Mouse (Mus musculus): ENCODE data around the gene Ift52. TPM values are rescaled to one million over a fixed set of nuclear protein-coding genes. Genes with fewer than 3 reads are reported as not detected.

Ift52 gene
- polyA plus RNA-seq, 1 experiment from 2014 or later = 32.3 TPM

DNA sequence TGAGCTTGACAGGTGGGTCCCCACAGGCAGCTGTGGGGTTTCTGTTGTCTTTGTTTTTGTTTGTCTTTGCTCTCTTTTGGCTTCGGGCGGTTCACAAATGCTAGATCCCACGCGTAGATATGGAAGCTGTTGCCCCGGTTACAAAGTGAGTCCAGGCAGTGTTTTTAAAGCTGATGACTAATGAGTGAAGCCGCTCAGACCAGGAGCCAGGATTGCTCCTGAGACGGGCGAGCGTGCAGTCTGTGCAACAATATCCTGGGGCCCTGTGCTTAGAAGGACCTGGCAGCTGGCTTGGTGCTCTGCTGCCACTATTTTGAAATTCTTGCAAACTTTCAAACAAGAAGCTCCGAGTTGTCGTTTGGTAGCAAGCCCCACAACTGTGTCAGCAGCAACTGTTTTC, 43.5 kb upstream of the Ift52 start:
- Histone ChIP-seq H3K36me3 (ENCODE audit: control insufficient read depth, insufficient read depth, low read length) (no peaks in the 10 kb centered on the region), H3K9ac (ENCODE audit: low read length) (no peak overlapping the region), H3K27ac (replicated peaks) (no peak overlapping the region), H3K9me3 (ENCODE audit: control insufficient read depth, low read length) (no peaks in the 10 kb centered on the region), H3K4me2 (replicated peaks; ENCODE audit: low read depth) (no peak overlapping the region), H3K4me1 (replicated peaks; ENCODE audit: control insufficient read depth, insufficient read depth) (0 out of 2 replicates have a peak, but pooled peaks cover 2% of the 10 kb centered on the region), H3K27me3 (ENCODE audit: control insufficient read depth, insufficient read depth, low read length) (no peaks in the 10 kb centered on the region), H3K4me3 (ENCODE audit: low read depth, low read length) (no peak overlapping the region)
- DNase-seq (ENCODE audit: low spot score) (peak; percentile 29), ATAC-seq (ENCODE audit: low FRiP score, low TSS enrichment) (peak; percentile 64)
- no peak for TF ChIP-seq CTCF (IDR thresholded peaks at IDR 0.05; ENCODE audit: low read depth)
- no peak for TF ChIP-seq EP300 (optimal IDR thresholded peaks at IDR 0.05)
- 9% methylated on average over 11 of the region's 11 CpGs for WGBS

DNA sequence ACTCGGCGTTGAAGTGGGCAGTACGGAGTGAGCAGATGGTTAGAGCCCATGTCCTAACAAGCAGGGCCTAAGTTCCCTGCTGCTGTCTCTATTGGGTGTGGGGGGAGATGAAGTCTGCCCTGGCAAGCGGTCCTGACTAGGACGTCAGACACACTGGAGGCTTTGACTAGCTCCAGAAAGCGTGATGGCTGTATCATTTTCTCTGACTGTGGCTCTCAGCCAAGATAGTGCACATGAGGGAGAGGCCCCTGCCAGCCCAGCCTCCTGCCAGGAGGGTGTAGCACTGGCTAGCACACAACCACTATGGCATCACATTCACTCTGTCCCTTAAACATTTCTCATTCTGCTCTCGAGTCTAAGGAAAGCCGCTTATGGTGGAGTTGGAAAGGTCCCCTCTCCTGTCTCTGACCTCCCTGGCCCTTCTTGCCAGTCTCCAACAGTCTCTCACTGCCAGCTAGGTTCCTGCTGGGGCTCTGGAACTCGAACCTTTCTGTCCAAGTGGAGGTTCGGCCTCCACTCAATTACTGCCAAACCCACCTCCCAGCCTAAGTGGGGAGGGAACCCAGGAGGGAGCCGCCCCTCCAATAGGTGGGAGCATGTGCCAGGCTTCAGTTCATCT, 41.9 kb upstream of the Ift52 start:
- H3K9me3 ChIP-seq (ENCODE audit: control insufficient read depth, low read length) = no peaks in the 10 kb centered on the region
- H3K9ac ChIP-seq (ENCODE audit: low read length) = no peak overlapping the region; the same call in 1 of the 2 replicates
- no peaks in the 10 kb centered on the region for H3K36me3 ChIP-seq (ENCODE audit: control insufficient read depth, insufficient read depth, low read length)
- H3K4me2 ChIP-seq (replicated peaks; ENCODE audit: low read depth) = no peak overlapping the region
- no peak overlapping the region for H3K27ac ChIP-seq (replicated peaks)
- ATAC-seq (ENCODE audit: low FRiP score, low TSS enrichment) (no peak), DNase-seq (ENCODE audit: low spot score) (no peak)
- H3K27me3 ChIP-seq (ENCODE audit: control insufficient read depth, insufficient read depth, low read length) = no peaks in the 10 kb centered on the region
- TF ChIP-seq CTCF (IDR thresholded peaks at IDR 0.05; ENCODE audit: low read depth) (no peak), EP300 (optimal IDR thresholded peaks at IDR 0.05) (no peak)
- H3K4me3 ChIP-seq (ENCODE audit: low read depth, low read length) = no peak overlapping the region
- H3K4me1 ChIP-seq (replicated peaks; ENCODE audit: control insufficient read depth, insufficient read depth) = 0 out of 2 replicates have a peak, but pooled peaks cover 2% of the 10 kb centered on the region
- WGBS = 68% methylated on average over 11 of the region's 11 CpGs

DNA sequence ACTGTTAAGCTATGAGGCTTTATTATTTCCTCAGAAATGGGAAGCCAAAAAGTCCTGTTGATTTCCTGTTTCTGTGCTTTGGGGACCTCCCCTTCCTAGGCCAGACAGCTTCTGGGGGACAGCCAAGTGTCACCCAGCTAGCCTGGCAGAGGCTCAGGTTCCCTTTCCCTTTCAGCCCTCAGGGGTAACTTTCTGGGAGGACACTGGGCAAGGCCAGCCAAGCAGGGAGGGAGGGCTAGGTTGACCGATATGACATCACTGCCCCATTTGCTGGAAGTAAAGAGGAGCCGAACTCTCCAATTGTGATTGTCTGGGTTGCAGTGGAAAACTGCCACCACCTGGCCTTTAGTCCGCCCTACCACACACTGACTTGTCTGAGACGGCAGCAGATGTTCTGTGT, 41.2 kb upstream of the Ift52 start:
- WGBS = 62% methylated on average over 4 of the region's 4 CpGs
- ATAC-seq (ENCODE audit: low FRiP score, low TSS enrichment) (no peak), DNase-seq (ENCODE audit: low spot score) (no peak)
- no peaks in the 10 kb centered on the region for H3K27me3 ChIP-seq (ENCODE audit: control insufficient read depth, insufficient read depth, low read length)
- no peak overlapping the region for H3K4me3 ChIP-seq (ENCODE audit: low read depth, low read length)
- TF ChIP-seq CTCF (IDR thresholded peaks at IDR 0.05; ENCODE audit: low read depth) = no peak
- no peak for TF ChIP-seq EP300 (optimal IDR thresholded peaks at IDR 0.05)
- no peaks in the 10 kb centered on the region for H3K9me3 ChIP-seq (ENCODE audit: control insufficient read depth, low read length)
- 0 out of 2 replicates have a peak, but pooled peaks cover 2% of the 10 kb centered on the region for H3K4me1 ChIP-seq (replicated peaks; ENCODE audit: control insufficient read depth, insufficient read depth)
- H3K4me2 ChIP-seq (replicated peaks; ENCODE audit: low read depth) = no peak overlapping the region
- no peak overlapping the region for H3K27ac ChIP-seq (replicated peaks)
- no peak overlapping the region for H3K9ac ChIP-seq (ENCODE audit: low read length)
- H3K36me3 ChIP-seq (ENCODE audit: control insufficient read depth, insufficient read depth, low read length) = no peaks in the 10 kb centered on the region

DNA sequence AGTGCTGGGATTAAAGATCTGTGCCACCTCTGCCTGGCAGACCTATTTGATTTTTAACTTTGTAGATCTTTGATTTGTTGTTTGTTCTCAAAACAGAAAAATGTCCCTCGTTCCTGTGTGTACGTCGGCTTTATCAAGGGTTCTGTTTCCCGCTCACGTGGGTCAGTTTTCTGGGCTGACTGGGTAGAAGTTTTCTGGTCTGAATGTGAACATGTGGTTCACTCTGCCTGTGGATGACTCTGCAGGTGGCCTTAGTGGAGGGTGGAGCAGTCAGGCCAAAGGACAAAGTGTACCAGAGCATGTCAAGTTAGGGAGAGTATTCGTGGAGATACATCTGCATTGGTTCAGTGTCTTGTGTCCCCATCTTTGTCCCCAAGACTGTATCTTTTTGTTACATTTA, 32.8 kb upstream of the Ift52 start:
- Histone ChIP-seq H3K4me3 (ENCODE audit: low read depth, low read length) (no peak overlapping the region), H3K4me2 (replicated peaks; ENCODE audit: low read depth) (no peak overlapping the region), H3K27me3 (ENCODE audit: control insufficient read depth, insufficient read depth, low read length) (no peaks in the 10 kb centered on the region), H3K36me3 (ENCODE audit: control insufficient read depth, insufficient read depth, low read length) (no peaks in the 10 kb centered on the region), H3K4me1 (replicated peaks; ENCODE audit: control insufficient read depth, insufficient read depth) (0 out of 2 replicates have a peak, but pooled peaks cover 2% of the 10 kb centered on the region), H3K27ac (replicated peaks) (no peak overlapping the region), H3K9me3 (ENCODE audit: control insufficient read depth, low read length) (no peaks in the 10 kb centered on the region), H3K9ac (ENCODE audit: low read length) (no peak overlapping the region)
- 74% methylated on average over 6 of the region's 6 CpGs for WGBS
- no peak for TF ChIP-seq EP300 (optimal IDR thresholded peaks at IDR 0.05)
- TF ChIP-seq CTCF (IDR thresholded peaks at IDR 0.05; ENCODE audit: low read depth) = no peak
- no peak for DNase-seq (ENCODE audit: low spot score)
- no peak for ATAC-seq (ENCODE audit: low FRiP score, low TSS enrichment)

DNA sequence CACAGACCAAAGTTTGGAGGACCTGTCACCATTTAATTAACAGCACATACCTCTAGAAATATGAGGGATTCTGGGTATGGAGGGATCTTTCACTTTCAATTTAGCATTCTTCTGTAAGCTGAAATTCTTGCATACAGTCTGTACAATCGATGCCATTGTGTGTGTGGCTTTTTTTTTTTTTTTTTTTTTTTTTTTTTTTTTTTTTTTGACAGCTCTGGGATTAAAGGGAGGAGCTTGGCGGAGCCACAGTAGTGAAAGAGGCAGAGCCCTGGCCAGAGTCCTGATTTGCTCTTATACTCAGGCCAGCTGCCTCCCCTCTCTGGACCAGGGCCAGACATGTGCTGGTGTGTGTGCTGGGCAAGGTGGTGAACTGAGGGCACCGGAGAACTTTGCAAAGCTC, 31.2 kb upstream of the Ift52 start:
- Histone ChIP-seq H3K4me2 (replicated peaks; ENCODE audit: low read depth) (no peak overlapping the region), H3K4me3 (ENCODE audit: low read depth, low read length) (no peak overlapping the region), H3K4me1 (replicated peaks; ENCODE audit: control insufficient read depth, insufficient read depth) (0 out of 2 replicates have a peak, but pooled peaks cover 2% of the 10 kb centered on the region), H3K27me3 (ENCODE audit: control insufficient read depth, insufficient read depth, low read length) (no peaks in the 10 kb centered on the region), H3K36me3 (ENCODE audit: control insufficient read depth, insufficient read depth, low read length) (no peaks in the 10 kb centered on the region), H3K9me3 (ENCODE audit: control insufficient read depth, low read length) (no peaks in the 10 kb centered on the region), H3K27ac (replicated peaks) (no peak overlapping the region), H3K9ac (ENCODE audit: low read length) (no peak overlapping the region)
- DNase-seq (ENCODE audit: low spot score) = peak; percentile 87
- 33% methylated on average over 3 of the region's 3 CpGs for WGBS
- no peak for TF ChIP-seq EP300 (optimal IDR thresholded peaks at IDR 0.05)
- ATAC-seq (ENCODE audit: low FRiP score, low TSS enrichment) = peak; percentile 89

DNA sequence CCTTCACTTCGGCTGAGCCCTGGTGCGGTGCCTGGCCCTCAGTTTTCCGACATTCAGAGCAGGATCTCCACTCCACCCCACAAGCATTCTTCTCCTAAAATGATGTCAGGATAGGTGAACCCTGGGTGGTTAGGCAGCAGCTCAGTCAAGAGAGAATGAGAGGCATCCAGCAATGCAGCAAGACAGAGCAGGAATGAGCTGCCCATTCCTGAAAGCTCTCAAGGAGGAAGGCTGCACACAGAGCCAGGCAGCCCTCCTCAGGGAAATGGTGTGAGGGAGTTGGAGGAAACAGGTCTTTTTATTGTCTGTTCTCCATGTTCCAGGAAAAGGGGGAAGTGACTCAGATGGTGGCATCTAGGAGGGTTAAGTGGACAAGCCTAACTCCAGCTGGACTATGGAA, 30.4 kb upstream of the Ift52 start:
- no peaks in the 10 kb centered on the region for H3K9me3 ChIP-seq (ENCODE audit: control insufficient read depth, low read length)
- DNase-seq (ENCODE audit: low spot score) (no peak), ATAC-seq (ENCODE audit: low FRiP score, low TSS enrichment) (no peak)
- WGBS = 62% methylated on average over 3 of the region's 3 CpGs
- no peak overlapping the region for H3K9ac ChIP-seq (ENCODE audit: low read length)
- no peaks in the 10 kb centered on the region for H3K27me3 ChIP-seq (ENCODE audit: control insufficient read depth, insufficient read depth, low read length)
- no peak overlapping the region for H3K4me2 ChIP-seq (replicated peaks; ENCODE audit: low read depth)
- TF ChIP-seq CTCF (IDR thresholded peaks at IDR 0.05; ENCODE audit: low read depth) = no peak
- no peak for TF ChIP-seq EP300 (optimal IDR thresholded peaks at IDR 0.05)
- H3K4me3 ChIP-seq (ENCODE audit: low read depth, low read length) = no peak overlapping the region
- no peak overlapping the region; the same call in 1 of the 2 replicates for H3K27ac ChIP-seq (replicated peaks)
- H3K4me1 ChIP-seq (replicated peaks; ENCODE audit: control insufficient read depth, insufficient read depth) = 0 out of 2 replicates have a peak, but pooled peaks cover 2% of the 10 kb centered on the region
- H3K36me3 ChIP-seq (ENCODE audit: control insufficient read depth, insufficient read depth, low read length) = no peaks in the 10 kb centered on the region
